Mouse (Mus musculus) cortical plate, adult 2 months (tissue): Measurements from ENCODE around the gene Topbp1.

Source experiments
- CTCF ChIP-seq: fragments of 200-500 bp; IDR thresholded peaks from 2 replicates; pipeline ENCODE4 v1.5.1; 2011; ENCODE audit warnings: mild to moderate bottlenecking, control low read depth, low read length; ENCODE audit not compliant: insufficient read depth; ENCODE audit errors: extremely low read depth
- POLR2A ChIP-seq: fragments of 200-500 bp; IDR thresholded peaks from 2 replicates; pipeline ENCODE4 v1.6.1; 2011; ENCODE audit warnings: mild to moderate bottlenecking, low read length, control low read depth; ENCODE audit not compliant: insufficient read depth; ENCODE audit errors: extremely low read depth

- TF ChIP-seq CTCF (no peak), POLR2A (no peak)
Measured at GRCm38 (mm10) chr9:103372271-103373010, 67.4 kb downstream of the Topbp1 start.
